Mouse (Mus musculus) cortical plate, adult 2 months (tissue): ENCODE data around the gene 1600012H06Rik. TPM values are rescaled to one million over a fixed set of nuclear protein-coding genes. Genes with fewer than 3 reads are reported as not detected.
A peak's percentile ranks its signal among the peaks of the same experiment; 100 is the strongest.
"Not testable (repeated sequence)": the region's sequence is repeated elsewhere in the genome, so short reads cannot be mapped to it uniquely, and the experiment has no call there.

Experiments
- H3K27ac ChIP-seq: fragments of 200-500 bp; 2 replicates; pipeline ENCODE4 v1.5.1; 2012; ENCODE audit warnings: low read length, control low read depth, inconsistent platforms; ENCODE audit not compliant: insufficient read depth
- H3K4me1 ChIP-seq: fragments of 200-500 bp; 2 replicates; pipeline ENCODE4 v1.6.1; 2011; ENCODE audit warnings: low read length; ENCODE audit not compliant: control insufficient read depth, insufficient read depth
- H3K4me3 ChIP-seq: fragments of 200-500 bp; 2 replicates; pipeline ENCODE4 v1.5.1; 2011; ENCODE audit warnings: mild to moderate bottlenecking, low read length, control low read depth; ENCODE audit not compliant: insufficient read depth
- CTCF ChIP-seq: fragments of 200-500 bp; IDR thresholded peaks from 2 replicates; pipeline ENCODE4 v1.5.1; 2011; ENCODE audit warnings: mild to moderate bottlenecking, control low read depth, low read length; ENCODE audit not compliant: insufficient read depth; ENCODE audit errors: extremely low read depth
- POLR2A ChIP-seq: fragments of 200-500 bp; IDR thresholded peaks from 2 replicates; pipeline ENCODE4 v1.6.1; 2011; ENCODE audit warnings: mild to moderate bottlenecking, low read length, control low read depth; ENCODE audit not compliant: insufficient read depth; ENCODE audit errors: extremely low read depth
- polyA plus RNA-seq: library from polyadenylated mRNA; depleted of rRNA; stranded (reverse); fragments of >200 nt; gene quantifications from 2 replicates; pipeline ENCODE4 v1.2.3, GENCODE M21; 2012

1600012H06Rik gene
- polyA plus RNA-seq, 1 experiment, result 16.6 TPM

DNA sequence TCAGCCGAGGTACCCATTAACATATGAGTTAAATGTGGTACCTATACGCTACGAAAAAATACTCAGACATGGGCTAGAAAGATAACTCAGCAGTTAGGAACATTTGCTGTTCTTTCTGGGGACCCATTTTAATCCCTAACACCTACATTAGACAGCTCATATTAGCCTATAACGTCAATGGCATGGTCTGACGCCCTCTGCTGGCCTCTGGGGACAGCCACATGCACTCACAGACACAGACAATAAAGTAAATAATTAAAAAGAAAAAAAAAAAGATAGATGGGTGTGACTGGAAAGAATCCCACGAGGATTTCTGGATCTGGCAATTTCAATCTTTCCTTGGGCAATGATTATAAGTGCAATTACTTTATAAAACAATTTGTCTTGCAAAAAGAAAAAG is 30.6 kb upstream of the 1600012H06Rik start:
- peak; percentile 12; the same call in 1 of the 2 replicates for TF ChIP-seq CTCF
- TF ChIP-seq POLR2A, result no peak

DNA sequence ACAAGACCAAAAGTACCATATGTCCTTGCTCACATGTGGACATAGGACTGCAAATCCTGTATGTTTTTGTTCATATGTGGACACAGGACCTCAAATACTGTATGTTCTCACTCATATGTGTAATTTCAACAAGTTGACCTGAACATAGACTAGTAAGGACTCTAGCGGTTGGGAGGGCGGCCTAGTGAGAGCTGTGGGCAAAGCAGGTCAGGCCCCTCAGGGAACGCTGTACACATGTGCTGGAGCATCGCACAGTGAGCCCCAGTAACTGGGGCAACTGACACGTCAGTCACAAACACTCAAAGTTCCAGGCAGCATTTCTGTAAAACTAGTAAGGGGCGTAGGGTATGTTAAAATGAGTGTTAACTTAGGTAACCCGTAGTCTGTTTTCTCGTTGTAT is 30.0 kb upstream of the 1600012H06Rik start:
- H3K27ac ChIP-seq, result no peak overlapping the region
- H3K4me1 ChIP-seq, result no peaks in the 10 kb centered on the region
- TF ChIP-seq CTCF (no peak), POLR2A (no peak)
- H3K4me3 ChIP-seq, result no peak overlapping the region

More for the DNA sequence above, 30.6 kb upstream of the 1600012H06Rik start:
- Histone ChIP-seq H3K4me3 (no peak overlapping the region), H3K4me1 (no peaks in the 10 kb centered on the region), H3K27ac (no peak overlapping the region)

GRCm38 (mm10) chr17:14914401-14914800 is 28.6 kb upstream of the 1600012H06Rik start:
- TF ChIP-seq POLR2A, result no peak
- TF ChIP-seq CTCF, result no peak
- Histone ChIP-seq H3K27ac (no peak overlapping the region), H3K4me1 (no peaks in the 10 kb centered on the region), H3K4me3 (no peak overlapping the region)

GRCm38 (mm10) chr17:14917866-14918265 is 25.1 kb upstream of the 1600012H06Rik start:
- Histone ChIP-seq H3K27ac (no peak overlapping the region), H3K4me3 (no peak overlapping the region), H3K4me1 (no peaks in the 10 kb centered on the region)
- no peak for TF ChIP-seq CTCF
- no peak for TF ChIP-seq POLR2A

- TF ChIP-seq POLR2A (no peak), CTCF (no peak)
- no peaks in the 10 kb centered on the region for H3K4me1 ChIP-seq
- no peak overlapping the region for H3K27ac ChIP-seq
- no peak overlapping the region for H3K4me3 ChIP-seq
Measured at GRCm38 (mm10) chr17:14921582-14921981, 21.4 kb upstream of the 1600012H06Rik start.

- Histone ChIP-seq H3K4me3 (no peak overlapping the region), H3K27ac (no peak overlapping the region), H3K4me1 (no peaks in the 10 kb centered on the region)
- TF ChIP-seq CTCF, result no peak
- TF ChIP-seq POLR2A, result no peak
Measured at GRCm38 (mm10) chr17:14927644-14928218, 15.3 kb upstream of the 1600012H06Rik start.

- no peaks in the 10 kb centered on the region for H3K4me1 ChIP-seq
- TF ChIP-seq CTCF (no peak), POLR2A (no peak)
- no peak overlapping the region for H3K27ac ChIP-seq
Measured at GRCm38 (mm10) chr17:14928631-14929030, 14.4 kb upstream of the 1600012H06Rik start.

GRCm38 (mm10) chr17:14930697-14931096 is 12.3 kb upstream of the 1600012H06Rik start:
- no peaks in the 10 kb centered on the region for H3K4me1 ChIP-seq
- no peak for TF ChIP-seq CTCF
- no peak for TF ChIP-seq POLR2A
- H3K4me3 ChIP-seq, result no peak overlapping the region
- no peak overlapping the region for H3K27ac ChIP-seq

More at GRCm38 (mm10) chr17:14928631-14929030, 14.4 kb upstream of the 1600012H06Rik start:
- no peak overlapping the region for H3K4me3 ChIP-seq

DNA sequence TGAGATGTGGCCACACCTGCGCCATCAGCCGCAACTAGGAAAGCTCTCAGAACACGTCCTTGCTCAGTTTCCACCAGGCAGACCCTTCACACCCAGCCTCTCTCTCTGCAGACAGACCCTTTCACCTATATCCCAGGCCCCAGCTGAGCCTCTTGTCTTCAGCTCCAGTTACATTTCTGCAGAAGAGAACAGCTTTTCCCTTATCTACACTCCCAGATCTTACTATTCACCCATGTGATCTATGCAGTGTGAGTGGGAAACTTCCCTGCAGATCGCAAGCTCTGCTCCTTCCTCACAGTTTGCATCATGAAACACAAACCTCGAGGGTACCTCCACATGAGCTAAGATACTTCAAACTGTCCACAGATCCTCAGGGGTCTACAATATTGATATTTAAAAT is 11.5 kb upstream of the 1600012H06Rik start:
- TF ChIP-seq POLR2A, result no peak
- TF ChIP-seq CTCF, result no peak
- Histone ChIP-seq H3K4me3 (no peak overlapping the region), H3K4me1 (no peaks in the 10 kb centered on the region), H3K27ac (no peak overlapping the region)

DNA sequence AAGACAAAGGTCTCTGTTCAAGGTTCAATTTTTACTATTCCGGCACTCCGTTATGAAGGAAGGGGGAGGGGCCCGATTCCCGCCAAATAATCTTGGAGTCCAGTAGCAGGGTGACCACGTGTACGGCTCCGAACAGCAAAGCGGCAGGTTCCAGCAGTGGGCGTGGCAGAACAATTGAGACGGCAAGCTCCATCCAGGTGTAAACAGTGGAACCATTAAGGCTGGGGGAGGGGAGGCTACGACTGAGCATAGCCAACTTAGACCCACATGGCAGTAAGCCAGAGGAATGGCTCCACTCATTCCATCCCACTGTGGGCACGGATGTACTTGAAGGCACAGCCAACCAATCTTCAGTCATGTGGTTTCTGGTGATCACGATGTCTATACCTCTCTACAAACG is 7.7 kb upstream of the 1600012H06Rik start:
- not testable (repeated sequence) for H3K4me1 ChIP-seq, H3K4me3 ChIP-seq, H3K27ac ChIP-seq

GRCm38 (mm10) chr17:14935841-14936605 is 7.0 kb upstream of the 1600012H06Rik start:
- Histone ChIP-seq H3K4me1 (no peaks in the 10 kb centered on the region), H3K4me3 (no peak overlapping the region), H3K27ac (no peak overlapping the region)
- no peak for TF ChIP-seq POLR2A
- TF ChIP-seq CTCF, result no peak

GRCm38 (mm10) chr17:14942181-14942580 is 803 bp upstream of the 1600012H06Rik start:
- peak overlapping the region; percentile 82; the same call in 1 of the 2 replicates for H3K4me3 ChIP-seq
- not testable (repeated sequence) for H3K27ac ChIP-seq, H3K4me1 ChIP-seq
